Mouse (Mus musculus): ENCODE data around the gene Gngt2.

DNA sequence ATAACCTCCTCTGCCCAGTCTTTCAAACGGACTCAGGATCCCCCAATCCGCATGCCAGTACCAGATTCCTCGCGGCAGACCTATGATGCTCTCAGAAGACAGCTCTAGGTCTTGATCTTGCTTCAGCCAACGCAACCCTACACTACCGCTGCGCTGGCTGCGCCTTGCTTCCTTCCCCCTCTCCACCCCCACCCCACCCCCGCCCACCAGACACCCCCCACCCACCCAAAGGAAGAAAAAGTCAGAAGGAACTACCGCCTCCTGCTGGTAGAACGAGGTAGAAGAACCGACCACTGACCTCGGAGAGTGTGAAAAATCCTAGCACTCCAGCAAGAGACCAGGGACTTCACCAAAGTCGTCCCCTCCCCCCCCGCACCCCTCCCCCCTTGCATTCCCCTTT, 5.4 kb upstream of the Gngt2 start:
- TF ChIP-seq POLR2A (IDR thresholded peaks at IDR 0.05; ENCODE audit: control insufficient read depth, low read depth, low read length) (no peak), CTCF (IDR thresholded peaks at IDR 0.05; ENCODE audit: control insufficient read depth, insufficient read depth, insufficient replicate concordance, low read depth, low read length) (no peak)

All from testis, adult 2 months (tissue).